Mouse (Mus musculus): ENCODE data around the gene Spock2. TPM values are rescaled to one million over a fixed set of nuclear protein-coding genes. Genes with fewer than 3 reads are reported as not detected.
"Not testable (repeated sequence)": the region's sequence is repeated elsewhere in the genome, so short reads cannot be mapped to it uniquely, and the experiment has no call there.

The Spock2 gene
- polyA plus RNA-seq, 1 experiment from 2014 or later, result 3.6 TPM

DNA sequence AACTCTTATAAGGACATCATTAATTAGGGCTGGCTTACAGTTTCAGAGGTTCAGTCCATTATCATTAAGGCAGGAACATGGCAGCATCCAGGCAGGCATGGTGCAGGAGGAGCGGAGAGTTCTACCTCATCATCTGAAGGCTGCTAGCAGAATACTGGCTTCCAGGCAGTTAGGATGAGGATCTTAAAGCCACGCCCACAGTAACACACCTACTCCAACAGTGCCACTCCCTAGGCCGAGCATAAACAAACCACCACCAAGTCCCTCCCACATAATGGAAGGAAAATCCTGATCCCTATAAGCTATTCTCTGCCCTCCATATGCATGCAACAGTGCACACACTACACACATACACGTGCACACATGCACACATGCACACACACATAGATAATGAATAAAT, 66.3 kb downstream of the Spock2 start:
- H3K27ac ChIP-seq (replicated peaks), result no peak overlapping the region

GRCm38 (mm10) chr10:60173035-60173434, 67.0 kb downstream of the Spock2 start:
- no peak for TF ChIP-seq EP300 (optimal IDR thresholded peaks at IDR 0.05)
- TF ChIP-seq CTCF (IDR thresholded peaks at IDR 0.05; ENCODE audit: low read depth), result no peak
- Histone ChIP-seq H3K4me1 (replicated peaks; ENCODE audit: control insufficient read depth, insufficient read depth) (no peaks in the 10 kb centered on the region), H3K4me3 (ENCODE audit: low read depth, low read length) (no peak overlapping the region), H3K36me3 (ENCODE audit: control insufficient read depth, insufficient read depth, low read length) (no peaks in the 10 kb centered on the region), H3K27ac (replicated peaks) (no peak overlapping the region), H3K27me3 (ENCODE audit: control insufficient read depth, insufficient read depth, low read length) (no peaks in the 10 kb centered on the region), H3K9me3 (ENCODE audit: control insufficient read depth, low read length) (no peaks in the 10 kb centered on the region), H3K9ac (ENCODE audit: low read length) (no peak overlapping the region), H3K4me2 (replicated peaks; ENCODE audit: low read depth) (no peak overlapping the region)
- WGBS, result 30% methylated on average over 10 of the region's 10 CpGs
- DNase-seq (ENCODE audit: low spot score), result peak; percentile 45
- peak; percentile 40; the same call in 1 of the 2 replicates for ATAC-seq (ENCODE audit: low FRiP score, low TSS enrichment)

More for the DNA sequence above, 66.3 kb downstream of the Spock2 start:
- ATAC-seq (ENCODE audit: low FRiP score, low TSS enrichment) (no peak), DNase-seq (ENCODE audit: low spot score) (no peak)
- H3K36me3 ChIP-seq (ENCODE audit: control insufficient read depth, insufficient read depth, low read length), result no peaks in the 10 kb centered on the region
- no peaks in the 10 kb centered on the region for H3K4me1 ChIP-seq (replicated peaks; ENCODE audit: control insufficient read depth, insufficient read depth)
- 82% methylated on average over 4 of the region's 4 CpGs for WGBS
- TF ChIP-seq CTCF (IDR thresholded peaks at IDR 0.05; ENCODE audit: low read depth) (no peak), EP300 (optimal IDR thresholded peaks at IDR 0.05) (no peak)
- no peaks in the 10 kb centered on the region for H3K9me3 ChIP-seq (ENCODE audit: control insufficient read depth, low read length)
- H3K27me3 ChIP-seq (ENCODE audit: control insufficient read depth, insufficient read depth, low read length), result no peaks in the 10 kb centered on the region
- no peak overlapping the region for H3K9ac ChIP-seq (ENCODE audit: low read length)
- no peak overlapping the region for H3K4me3 ChIP-seq (ENCODE audit: low read depth, low read length)
- no peak overlapping the region for H3K4me2 ChIP-seq (replicated peaks; ENCODE audit: low read depth)

GRCm38 (mm10) chr10:60174506-60174905, 68.5 kb downstream of the Spock2 start:
- H3K27ac ChIP-seq (replicated peaks), result no peak overlapping the region
- WGBS, result 50% methylated on average over 3 of the region's 3 CpGs

GRCm38 (mm10) chr10:60175306-60175705, 69.3 kb downstream of the Spock2 start:
- H3K4me1 ChIP-seq (replicated peaks; ENCODE audit: control insufficient read depth, insufficient read depth); H3K4me2 ChIP-seq (replicated peaks; ENCODE audit: low read depth); DNase-seq (ENCODE audit: low spot score); ATAC-seq (ENCODE audit: low FRiP score, low TSS enrichment); H3K27ac ChIP-seq (replicated peaks); H3K36me3 ChIP-seq (ENCODE audit: control insufficient read depth, insufficient read depth, low read length); H3K27me3 ChIP-seq (ENCODE audit: control insufficient read depth, insufficient read depth, low read length); H3K9ac ChIP-seq (ENCODE audit: low read length); H3K9me3 ChIP-seq (ENCODE audit: control insufficient read depth, low read length); H3K4me3 ChIP-seq (ENCODE audit: low read depth, low read length): not testable (repeated sequence)
- WGBS, result 88% methylated on average over 9 of the region's 9 CpGs

More at GRCm38 (mm10) chr10:60174506-60174905, 68.5 kb downstream of the Spock2 start:
- no peak for ATAC-seq (ENCODE audit: low FRiP score, low TSS enrichment)
- Histone ChIP-seq H3K9me3 (ENCODE audit: control insufficient read depth, low read length) (no peaks in the 10 kb centered on the region), H3K4me3 (ENCODE audit: low read depth, low read length) (no peak overlapping the region), H3K9ac (ENCODE audit: low read length) (no peak overlapping the region), H3K4me2 (replicated peaks; ENCODE audit: low read depth) (no peak overlapping the region), H3K36me3 (ENCODE audit: control insufficient read depth, insufficient read depth, low read length) (no peaks in the 10 kb centered on the region), H3K27me3 (ENCODE audit: control insufficient read depth, insufficient read depth, low read length) (no peaks in the 10 kb centered on the region), H3K4me1 (replicated peaks; ENCODE audit: control insufficient read depth, insufficient read depth) (no peaks in the 10 kb centered on the region)
- DNase-seq (ENCODE audit: low spot score), result no peak
- TF ChIP-seq CTCF (IDR thresholded peaks at IDR 0.05; ENCODE audit: low read depth) (no peak; the same call in 1 of the 2 replicates), EP300 (optimal IDR thresholded peaks at IDR 0.05) (no peak)

Small RNAs within 50 kb of the gene (microRNA-seq; reads per million reads assigned to microRNA genes)
- gene Mir6906, result not detected

Other genes starting within 250 kb of the Spock2 start
- gene Dnajb12, start 226.7 kb upstream of the Spock2 start, polyA plus RNA-seq (2015; fragmentation: Nextera tagmentation; extraction: Ambion mirVana), result 17.4 and 19.0 TPM in 2 replicates
- 12.4 and 17.3 TPM in 2 replicates for gene Ddit4, start 154.4 kb upstream of the Spock2 start, polyA plus RNA-seq (2015; fragmentation: Nextera tagmentation; extraction: Ambion mirVana)
- 29.0 and 31.6 TPM in 2 replicates for gene Ascc1, start 103.4 kb upstream of the Spock2 start, polyA plus RNA-seq (2015; fragmentation: Nextera tagmentation; extraction: Ambion mirVana)
- 76.8 and 86.4 TPM in 2 replicates for gene Anapc16, start 103.1 kb upstream of the Spock2 start, polyA plus RNA-seq (2015; fragmentation: Nextera tagmentation; extraction: Ambion mirVana)
- gene Chst3, start 113.0 kb downstream of the Spock2 start, polyA plus RNA-seq (2015; fragmentation: Nextera tagmentation; extraction: Ambion mirVana), result 1.1 and 1.4 TPM in 2 replicates
- 128 and 129 TPM in 2 replicates for gene Psap, start 171.4 kb downstream of the Spock2 start, polyA plus RNA-seq (2015; fragmentation: Nextera tagmentation; extraction: Ambion mirVana)
- gene Vsir, start 240.6 kb downstream of the Spock2 start, polyA plus RNA-seq (2015; fragmentation: Nextera tagmentation; extraction: Ambion mirVana), result 4.2 and 4.3 TPM in 2 replicates

Data from stomach, postnatal 0 days (tissue).